In the genomic region with DNA sequence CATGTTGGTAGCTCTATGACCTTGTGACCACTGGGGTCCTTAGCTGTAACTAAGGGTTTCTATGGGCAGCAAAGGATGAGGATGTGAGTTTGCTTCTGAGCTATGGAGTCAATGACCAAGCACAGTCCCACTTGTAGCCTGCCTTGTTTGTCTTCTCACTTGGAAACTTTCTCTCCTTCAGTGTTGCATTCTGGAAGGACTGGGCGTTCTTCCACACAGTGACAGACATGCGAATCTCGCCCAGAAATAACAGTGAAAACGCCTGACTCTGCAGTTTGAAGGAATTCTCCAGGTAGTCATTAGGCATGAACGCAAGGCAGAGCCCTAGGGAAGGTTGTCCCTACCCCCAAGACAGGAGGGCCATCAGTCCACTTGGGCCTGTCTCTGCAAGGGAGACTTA, we compare ENCODE assay signal across 34 mouse cellular contexts. TPM values are rescaled to one million over a fixed set of nuclear protein-coding genes. Genes with fewer than 3 reads are reported as not detected.
DNase-seq lines count a peak whose midpoint lies in the region; ATAC-seq and TF ChIP-seq lines count a peak whose summit lies in the region.
"Had no signal": no experiment of that assay in that cellular context is flagged by ENCODE, and none has a peak within 500 bp of the region (broad histone marks: within the 10 kb centered on the region; RNA-seq: fewer than 3 reads in every experiment).

No protein-coding gene starts in this region.

- no peak overlapping the region for H3K9ac ChIP-seq in midbrain, embryonic 11.5 days (ENCODE audit: low read length)
- H3K9ac ChIP-seq in midbrain, embryonic 15.5 days = no peak overlapping the region
- H3K9ac ChIP-seq: embryonic facial prominence, embryonic 13.5 days; forebrain, embryonic 13.5 days; heart, embryonic 12.5 days; limb, embryonic 12.5 days; liver, postnatal 0 days; neural tube, embryonic 15.5 days had no signal

- no peak for TF ChIP-seq CTCF in kidney, adult 2 months (conservative IDR thresholded peaks at IDR 0.05; ENCODE audit: insufficient read depth, insufficient read length, low read depth, low read length)

- TF ChIP-seq POLR2A in kidney, adult 2 months (IDR thresholded peaks at IDR 0.05; ENCODE audit: low read depth, low read length) = no peak

- WGBS in kidney, adult 2 months = 76% methylated on average over 5 of the region's 5 CpGs
- WGBS in midbrain, embryonic 11.5 days = 88% methylated on average over 5 of the region's 5 CpGs
- WGBS in midbrain, embryonic 15.5 days = 86% methylated on average over 5 of the region's 5 CpGs

- no peaks in the 10 kb centered on the region for H3K27me3 ChIP-seq in kidney, adult 2 months (replicated peaks; ENCODE audit: control insufficient read depth, insufficient read depth, low read length)
- no peaks in the 10 kb centered on the region for H3K27me3 ChIP-seq in midbrain, embryonic 11.5 days (ENCODE audit: control insufficient read depth, insufficient read depth, low read length)
- H3K27me3 ChIP-seq in midbrain, embryonic 15.5 days (replicated peaks) = no peaks in the 10 kb centered on the region
- H3K27me3 ChIP-seq: embryonic facial prominence, embryonic 13.5 days; forebrain, embryonic 13.5 days; heart, embryonic 12.5 days; limb, embryonic 12.5 days had no signal

- no peak overlapping the region for H3K4me2 ChIP-seq in midbrain, embryonic 11.5 days
- H3K4me2 ChIP-seq in midbrain, embryonic 15.5 days = no peak overlapping the region
- H3K4me2 ChIP-seq: embryonic facial prominence, embryonic 13.5 days; forebrain, embryonic 13.5 days; heart, embryonic 12.5 days; limb, embryonic 12.5 days; liver, embryonic 11.5 days; neural tube, embryonic 15.5 days had no signal

- H3K4me1 ChIP-seq in kidney, adult 2 months (ENCODE audit: control insufficient read depth, insufficient read depth, low read length) = no peaks in the 10 kb centered on the region
- no peaks in the 10 kb centered on the region for H3K4me1 ChIP-seq in midbrain, embryonic 11.5 days (ENCODE audit: control insufficient read depth, insufficient read depth, low read length)
- H3K4me1 ChIP-seq in midbrain, embryonic 15.5 days = peaks cover 17% of the 10 kb centered on the region

- no peaks in the 10 kb centered on the region for H3K9me3 ChIP-seq in midbrain, embryonic 11.5 days (ENCODE audit: control insufficient read depth, low read length)
- H3K9me3 ChIP-seq in midbrain, embryonic 15.5 days = no peaks in the 10 kb centered on the region
- H3K9me3 ChIP-seq: embryonic facial prominence, embryonic 13.5 days; forebrain, embryonic 13.5 days; heart, embryonic 12.5 days; limb, embryonic 12.5 days; midbrain, embryonic 10.5 days; neural tube, embryonic 15.5 days had no signal

- no peak overlapping the region for H3K27ac ChIP-seq in kidney, adult 2 months (ENCODE audit: insufficient read depth, low read depth, low read length)
- no peak overlapping the region for H3K27ac ChIP-seq in midbrain, embryonic 11.5 days (ENCODE audit: low read depth, low read length)
- H3K27ac ChIP-seq in midbrain, embryonic 15.5 days = no peak overlapping the region
- H3K27ac ChIP-seq: embryonic facial prominence, embryonic 13.5 days; hindbrain, postnatal 0 days; limb, embryonic 12.5 days; midbrain, embryonic 10.5 days had no signal

- ATAC-seq in midbrain, embryonic 11.5 days (ENCODE audit: low FRiP score) = no peak
- ATAC-seq in midbrain, embryonic 15.5 days (replicated peaks) = no peak
- ATAC-seq: CD4-positive, CD25-positive, alpha-beta regulatory T cell, adult 4 months; hindbrain, postnatal 0 days; intestine, embryonic 16.5 days; liver, postnatal 0 days had no signal

- DNase-seq in adrenal gland, postnatal 14 days = peak; percentile 48
- DNase-seq in adrenal gland, postnatal 25 days = no peak
- DNase-seq in kidney, adult 2 months = peak; percentile 19
- DNase-seq in kidney, adult 18-20 months = no peak
- peak; percentile 54 for DNase-seq in midbrain, embryonic 11.5 days (ENCODE audit: low spot score, missing footprints)
- peak; percentile 14 for DNase-seq in gastrocnemius, postnatal 10 days
- no peak for DNase-seq in layer of hippocampus, postnatal 10 days (ENCODE audit: low spot score in 2 of 2)
- DNase-seq: cerebellum, adult 8-10 months; cerebellum, postnatal 36 days; embryo, embryonic 11 days; liver, postnatal 0 days; lung, postnatal 10 days; right cerebral cortex, adult 18-20 months; thymus, adult 18-20 months; thymus, postnatal 36 days had no signal

- no peak overlapping the region for H3K4me3 ChIP-seq in kidney, adult 2 months (ENCODE audit: insufficient read depth, low read depth, low read length)
- no peak overlapping the region for H3K4me3 ChIP-seq in midbrain, embryonic 11.5 days (ENCODE audit: low read depth, low read length)
- no peak overlapping the region for H3K4me3 ChIP-seq in midbrain, embryonic 15.5 days
- H3K4me3 ChIP-seq: embryonic facial prominence, embryonic 13.5 days; erythroblast, embryonic 14.5 days; forebrain, embryonic 13.5 days; heart, embryonic 12.5 days; limb, embryonic 12.5 days; midbrain, embryonic 10.5 days; neural tube, embryonic 15.5 days had no signal

- H3K36me3 ChIP-seq in kidney, adult 2 months (ENCODE audit: control insufficient read depth, insufficient read depth, low read length) = no peaks in the 10 kb centered on the region
- no peaks in the 10 kb centered on the region for H3K36me3 ChIP-seq in midbrain, embryonic 11.5 days (ENCODE audit: control insufficient read depth, insufficient read depth, low read length)
- H3K36me3 ChIP-seq in midbrain, embryonic 15.5 days (replicated peaks) = no peaks in the 10 kb centered on the region
- H3K36me3 ChIP-seq: embryonic facial prominence, embryonic 13.5 days; heart, embryonic 12.5 days; limb, embryonic 12.5 days; midbrain, embryonic 10.5 days; neural tube, embryonic 15.5 days had no signal

RNA-seq across cellular contexts. Expression of a gene that starts 0.8 kb away (rescaled TPM):
- not detected in 2 replicates for total RNA-seq in adrenal gland, postnatal 14 days (2021)
- total RNA-seq in adrenal gland, postnatal 25 days (2021) = not detected in 2 replicates
- polyA plus RNA-seq in kidney, adult 2 months (2012; rRNA removed) = not detected in 2 replicates
- not detected in 2 replicates for polyA plus RNA-seq in midbrain, embryonic 11.5 days (2014; fragmentation: Nextera tagmentation; extraction: Ambion mirVana)
- not detected in 2 replicates for polyA plus RNA-seq in midbrain, embryonic 15.5 days (2015; fragmentation: Nextera tagmentation; extraction: Ambion mirVana)
- total RNA-seq in gastrocnemius, postnatal 10 days (2021) = not detected
- not detected for total RNA-seq in layer of hippocampus, postnatal 10 days (2021)
- total RNA-seq: gastrocnemius, adult 8-10 months; heart, postnatal 10 days; hindbrain, postnatal 0 days; layer of hippocampus, postnatal 25 days; left cerebral cortex, postnatal 10 days had no signal
- polyA plus RNA-seq: brain, embryonic 14.5 days; CD4-positive, CD25-positive, alpha-beta regulatory T cell, adult 4 months; embryonic facial prominence, embryonic 13.5 days; erythroblast, embryonic 14.5 days; forebrain, embryonic 13.5 days; heart, embryonic 12.5 days; hindbrain, embryonic 11.5 days; hindbrain, postnatal 0 days; intestine, embryonic 16.5 days; large intestine, adult 2 months; limb, embryonic 12.5 days; liver, embryonic 11.5 days; liver, postnatal 0 days; midbrain, embryonic 10.5 days; neural tube, embryonic 15.5 days had no signal

RNA-seq across cellular contexts. Expression of a gene that starts 35.3 kb away (rescaled TPM):
- 2.7 and 3.2 TPM in 2 replicates for total RNA-seq in adrenal gland, postnatal 14 days (2021)
- 1.7 and 1.8 TPM in 2 replicates for total RNA-seq in adrenal gland, postnatal 25 days (2021)
- polyA plus RNA-seq in kidney, adult 2 months (2012; rRNA removed) = 16.9 and 20.8 TPM in 2 replicates
- polyA plus RNA-seq in midbrain, embryonic 11.5 days (2014; fragmentation: Nextera tagmentation; extraction: Ambion mirVana) = 0.08 TPM in 2 replicates
- polyA plus RNA-seq in midbrain, embryonic 15.5 days (2015; fragmentation: Nextera tagmentation; extraction: Ambion mirVana) = 0.09 and 0.13 TPM in 2 replicates
- total RNA-seq in gastrocnemius, postnatal 10 days (2021) = under 1 TPM in 1 of 2 experiments, not detected in 1; 0.18 TPM
- total RNA-seq in layer of hippocampus, postnatal 10 days (2021) = under 1 TPM; 0.18 to 0.39 TPM
- total RNA-seq: gastrocnemius, adult 8-10 months had no signal
- polyA plus RNA-seq: CD4-positive, CD25-positive, alpha-beta regulatory T cell, adult 4 months; erythroblast, embryonic 14.5 days; forebrain, embryonic 13.5 days; midbrain, embryonic 10.5 days had no signal

Comparison
In these comparisons a context has a peak if more than half of its experiments do, and no peak if none do; other contexts are left out.
1. DNase-seq: peak in adrenal gland, postnatal 14 days (single experiment), kidney, adult 2 months (single experiment), midbrain, embryonic 11.5 days (single experiment) and gastrocnemius, postnatal 10 days (single experiment); none in adrenal gland, postnatal 25 days (single experiment), kidney, adult 18-20 months (single experiment) and layer of hippocampus, postnatal 10 days (0 of 2).